Mouse (Mus musculus) heart, embryonic 12.5 days (tissue): ENCODE measurements around the gene Hcar1. TPM values are rescaled to one million over a fixed set of nuclear protein-coding genes. Genes with fewer than 3 reads are reported as not detected.
A peak's percentile ranks its signal among the peaks of the same experiment; 100 is the strongest.

Experiments
- ATAC-seq: fragments of 200-750 bp; cut with Nextera tagmentation; 2 replicates; pipeline ENCODE4 v1.8.0; 2017; ENCODE audit warnings: moderate TSS enrichment, moderate library complexity; ENCODE audit not compliant: insufficient number of reproducible peaks, low FRiP score
- H3K27ac ChIP-seq: fragments of 300-500 bp; sonication (generic); 2 replicates; pipeline ENCODE4 v1.5.1; 2016; ENCODE audit warnings: mild to moderate bottlenecking, moderate library complexity; ENCODE audit not compliant: poor library complexity, severe bottlenecking
- H3K27me3 ChIP-seq: fragments of 300-500 bp; sonication (generic); replicated peaks from 2 replicates; pipeline ENCODE4 v1.6.1; 2016; ENCODE audit warnings: mild to moderate bottlenecking, moderate library complexity
- H3K36me3 ChIP-seq: fragments of 300-500 bp; sonication (generic); 2 replicates; pipeline ENCODE4 v1.6.1; 2016; ENCODE audit warnings: mild to moderate bottlenecking, moderate library complexity
- H3K4me1 ChIP-seq: fragments of 300-500 bp; sonication (generic); replicated peaks from 2 replicates; pipeline ENCODE4 v1.6.1; 2016; ENCODE audit warnings: mild to moderate bottlenecking
- H3K4me2 ChIP-seq: fragments of 300-500 bp; sonication (generic); 2 replicates; pipeline ENCODE4 v1.6.1; 2016; ENCODE audit warnings: mild to moderate bottlenecking, moderate library complexity
- H3K4me3 ChIP-seq: fragments of 300-500 bp; sonication (generic); 2 replicates; pipeline ENCODE4 v1.5.1; 2016; ENCODE audit warnings: mild to moderate bottlenecking
- H3K9ac ChIP-seq: fragments of 300-500 bp; sonication (generic); 2 replicates; pipeline ENCODE4 v1.6.1; 2016; ENCODE audit warnings: mild to moderate bottlenecking, moderate library complexity
- H3K9me3 ChIP-seq: fragments of 300-500 bp; sonication (generic); replicated peaks from 2 replicates; pipeline ENCODE4 v1.6.1; 2016; ENCODE audit warnings: mild to moderate bottlenecking, moderate library complexity
- WGBS: fragments of 180-500 bp; shearing (Covaris S2); methylation state at CpG from one replicate; pipeline ENCODE4 v1.1.7; 2016; 5-methylcytosine and 5-hydroxymethylcytosine counted together
- polyA plus RNA-seq: library from polyadenylated mRNA; unstranded; fragments of >200 nt; fragmentation: Nextera tagmentation; extraction: Ambion mirVana; gene quantifications from 2 replicates; pipeline ENCODE4 v1.2.1, GENCODE M21; 2016

Gene Hcar1
- polyA plus RNA-seq, 1 experiment from 2014 or later = 0.11 TPM

GRCm38 (mm10) chr5:123891669-123892068 is 11.8 kb upstream of the Hcar1 start:
- no peak overlapping the region for H3K4me3 ChIP-seq
- WGBS = 41% methylated on average over 6 of the region's 6 CpGs
- H3K9ac ChIP-seq = no peak overlapping the region
- no peaks in the 10 kb centered on the region for H3K9me3 ChIP-seq
- no peak overlapping the region for H3K27ac ChIP-seq
- peaks cover 4% of the 10 kb centered on the region; the same call in 1 of the 2 replicates for H3K4me1 ChIP-seq
- no peaks in the 10 kb centered on the region for H3K27me3 ChIP-seq
- no peak for ATAC-seq
- H3K4me2 ChIP-seq = 0 out of 2 replicates have a peak overlapping the region, but pooled peaks have one; percentile 25
- no peaks in the 10 kb centered on the region for H3K36me3 ChIP-seq

GRCm38 (mm10) chr5:123890987-123891386 is 11.2 kb upstream of the Hcar1 start:
- Histone ChIP-seq H3K27ac (no peak overlapping the region), H3K4me2 (no peak overlapping the region), H3K27me3 (no peaks in the 10 kb centered on the region), H3K9me3 (no peaks in the 10 kb centered on the region), H3K36me3 (no peaks in the 10 kb centered on the region), H3K4me1 (peaks cover 4% of the 10 kb centered on the region; the same call in 1 of the 2 replicates), H3K9ac (no peak overlapping the region), H3K4me3 (no peak overlapping the region)
- WGBS = 78% methylated on average over 5 of the region's 5 CpGs
- no peak for ATAC-seq

GRCm38 (mm10) chr5:123890312-123890711 is 10.5 kb upstream of the Hcar1 start:
- Histone ChIP-seq H3K4me2 (no peak overlapping the region), H3K9ac (no peak overlapping the region), H3K4me1 (peaks cover 4% of the 10 kb centered on the region; the same call in 1 of the 2 replicates), H3K4me3 (no peak overlapping the region), H3K27me3 (no peaks in the 10 kb centered on the region), H3K27ac (no peak overlapping the region), H3K36me3 (no peaks in the 10 kb centered on the region), H3K9me3 (no peaks in the 10 kb centered on the region)
- no peak for ATAC-seq
- WGBS = 73% methylated on average over 2 of the region's 2 CpGs

DNA sequence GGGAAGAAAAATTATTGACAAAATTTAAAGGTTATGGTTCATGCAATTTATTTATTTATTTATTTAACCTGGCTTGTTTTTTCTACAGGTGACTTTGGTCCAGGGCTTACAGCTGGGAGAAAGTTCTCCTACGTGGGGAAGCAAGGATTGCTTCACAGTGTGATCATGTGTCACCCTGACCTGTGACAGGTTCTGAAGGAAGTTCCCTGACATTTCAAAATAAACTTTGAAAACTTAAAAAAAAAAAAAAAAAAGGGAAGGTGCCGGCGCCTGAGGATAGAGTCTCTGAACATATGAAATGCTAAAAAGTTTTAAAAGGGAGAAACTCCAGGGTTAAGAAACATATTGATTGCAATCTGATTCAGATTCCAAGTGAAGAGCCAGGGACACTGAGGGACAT is 6.5 kb upstream of the Hcar1 start:
- Histone ChIP-seq H3K36me3 (no peaks in the 10 kb centered on the region), H3K4me2 (no peak overlapping the region), H3K27ac (no peak overlapping the region), H3K9ac (no peak overlapping the region), H3K27me3 (0 out of 2 replicates have a peak, but pooled peaks cover 3% of the 10 kb centered on the region), H3K4me3 (no peak overlapping the region), H3K9me3 (no peaks in the 10 kb centered on the region), H3K4me1 (no peaks in the 10 kb centered on the region)
- WGBS = 72% methylated on average over 3 of the region's 3 CpGs
- ATAC-seq = no peak

GRCm38 (mm10) chr5:123884332-123884731 is 4.5 kb upstream of the Hcar1 start:
- 67% methylated on average over 10 of the region's 10 CpGs for whole genome bisulfite sequencing
- no peak overlapping the region for H3K27ac ChIP-seq

GRCm38 (mm10) chr5:123883891-123884290 is 4.1 kb upstream of the Hcar1 start:
- Histone ChIP-seq H3K4me3 (no peak overlapping the region), H3K9ac (no peak overlapping the region), H3K27me3 (0 out of 2 replicates have a peak, but pooled peaks cover 3% of the 10 kb centered on the region), H3K9me3 (no peaks in the 10 kb centered on the region), H3K36me3 (no peaks in the 10 kb centered on the region), H3K27ac (no peak overlapping the region), H3K4me1 (peaks cover 9% of the 10 kb centered on the region), H3K4me2 (no peak overlapping the region)
- 74% methylated on average over 7 of the region's 7 CpGs for WGBS
- ATAC-seq = no peak

More at GRCm38 (mm10) chr5:123884332-123884731, 4.5 kb upstream of the Hcar1 start:
- Histone ChIP-seq H3K9ac (no peak overlapping the region), H3K4me1 (peaks cover 9% of the 10 kb centered on the region), H3K4me3 (no peak overlapping the region), H3K27me3 (0 out of 2 replicates have a peak, but pooled peaks cover 3% of the 10 kb centered on the region), H3K9me3 (no peaks in the 10 kb centered on the region), H3K36me3 (no peaks in the 10 kb centered on the region), H3K4me2 (no peak overlapping the region)
- no peak for ATAC-seq

DNA sequence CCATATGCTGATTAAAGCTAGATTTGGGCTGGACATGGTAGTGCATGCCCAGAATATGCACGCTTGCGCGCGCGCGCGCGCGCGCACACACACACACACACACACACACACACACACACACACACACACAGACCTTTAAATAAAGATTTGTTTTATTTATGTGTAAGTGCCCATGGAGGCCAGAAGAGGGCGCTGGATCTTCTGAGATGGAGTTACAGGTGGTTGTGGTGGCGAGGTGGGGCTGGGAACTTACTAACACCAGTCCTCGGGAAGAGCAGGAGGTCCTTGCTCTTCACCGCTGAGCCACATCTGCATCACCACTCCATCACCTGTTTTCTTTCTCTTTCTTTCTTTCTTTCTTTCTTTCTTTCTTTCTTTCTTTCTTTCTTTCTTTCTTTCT is 958 bp upstream of the Hcar1 start:
- 73% methylated on average over 14 of the region's 14 CpGs for WGBS
- Histone ChIP-seq H3K9me3 (no peaks in the 10 kb centered on the region), H3K4me1 (peaks cover 9% of the 10 kb centered on the region), H3K36me3 (no peaks in the 10 kb centered on the region), H3K27ac (no peak overlapping the region), H3K27me3 (peaks cover 8% of the 10 kb centered on the region; the same call in 1 of the 2 replicates), H3K4me2 (no peak overlapping the region), H3K9ac (no peak overlapping the region), H3K4me3 (no peak overlapping the region)
- no peak for ATAC-seq

- WGBS = 61% methylated on average over 14 of the region's 14 CpGs
- Histone ChIP-seq H3K4me3 (no peak overlapping the region), H3K27me3 (peaks cover 8% of the 10 kb centered on the region; the same call in 1 of the 2 replicates), H3K9ac (no peak overlapping the region), H3K36me3 (no peaks in the 10 kb centered on the region), H3K4me1 (peaks cover 9% of the 10 kb centered on the region), H3K9me3 (no peaks in the 10 kb centered on the region), H3K27ac (no peak overlapping the region), H3K4me2 (no peak overlapping the region)
- no peak for ATAC-seq
Measured at GRCm38 (mm10) chr5:123878056-123878455, 1.8 kb downstream of the Hcar1 start.

DNA sequence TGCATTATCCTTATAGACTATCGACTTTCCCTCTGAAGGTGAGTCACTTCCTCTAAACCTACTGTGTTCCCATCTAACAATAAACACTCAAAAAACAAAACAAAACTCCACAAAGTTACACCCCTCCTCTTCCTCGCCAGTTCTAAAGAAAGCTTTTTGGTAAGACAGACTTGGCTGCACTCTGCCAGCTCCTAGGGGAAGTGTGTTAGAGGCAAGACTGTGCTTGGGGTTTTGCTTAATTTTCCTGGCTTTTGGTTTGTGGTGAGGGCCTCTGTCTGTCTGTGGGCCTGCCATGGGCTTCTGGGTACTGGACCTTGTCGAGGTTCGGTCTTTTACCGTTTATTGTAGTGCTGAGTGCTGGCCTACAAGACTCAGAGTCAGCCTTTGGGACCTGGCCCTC is 5.6 kb downstream of the Hcar1 start:
- Histone ChIP-seq H3K4me3 (no peak overlapping the region), H3K4me1 (no peaks in the 10 kb centered on the region), H3K9ac (no peak overlapping the region), H3K9me3 (no peaks in the 10 kb centered on the region), H3K4me2 (no peak overlapping the region), H3K27me3 (peaks cover 5% of the 10 kb centered on the region; the same call in 1 of the 2 replicates), H3K36me3 (no peaks in the 10 kb centered on the region), H3K27ac (no peak overlapping the region)
- WGBS = 79% methylated on average over 5 of the region's 5 CpGs
- ATAC-seq = no peak

DNA sequence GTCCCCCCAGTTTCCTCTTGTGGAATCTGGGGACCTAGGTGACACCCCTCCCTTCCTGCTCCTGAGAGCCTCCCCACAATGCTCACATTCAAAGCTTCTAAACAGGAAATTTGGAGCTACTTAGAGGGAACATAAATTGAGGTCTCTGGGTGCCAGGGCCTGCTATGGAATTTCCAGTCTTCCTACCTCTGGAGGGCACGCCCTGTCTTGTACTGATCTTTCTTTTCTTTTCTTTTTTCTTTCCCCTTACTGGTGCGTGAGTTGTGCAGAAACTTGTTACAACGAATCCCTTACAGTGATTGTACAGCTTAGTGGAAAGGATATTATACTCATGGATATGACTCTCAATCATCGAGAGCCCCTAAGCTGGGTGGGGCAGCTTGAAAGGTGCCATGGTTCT is 10.2 kb downstream of the Hcar1 start:
- H3K27ac ChIP-seq = no peak overlapping the region
- H3K27me3 ChIP-seq = no peaks in the 10 kb centered on the region
- WGBS = 78% methylated on average over 4 of the region's 4 CpGs
- no peaks in the 10 kb centered on the region for H3K36me3 ChIP-seq
- H3K9ac ChIP-seq = no peak overlapping the region
- ATAC-seq = no peak
- no peaks in the 10 kb centered on the region for H3K9me3 ChIP-seq
- H3K4me1 ChIP-seq = no peaks in the 10 kb centered on the region
- no peak overlapping the region for H3K4me2 ChIP-seq
- H3K4me3 ChIP-seq = no peak overlapping the region

DNA sequence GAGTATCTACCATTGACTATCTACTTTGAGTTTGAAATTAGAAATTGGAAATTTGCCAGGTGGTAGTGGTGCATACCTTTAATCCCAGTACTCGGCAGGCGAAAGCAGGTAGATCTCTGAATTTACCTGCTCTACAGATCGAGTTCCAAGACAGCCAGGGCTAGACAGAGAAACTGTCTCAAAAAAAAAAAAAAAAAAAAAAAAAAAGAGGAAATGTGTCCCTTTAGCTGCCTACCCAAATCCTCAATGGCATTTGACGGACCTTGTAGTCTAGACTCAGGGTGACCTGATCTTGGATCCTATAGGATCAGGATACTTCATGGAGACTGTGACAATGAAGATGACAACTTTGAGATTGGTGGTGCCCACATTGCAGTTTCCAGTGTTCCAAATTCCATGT is 13.4 kb downstream of the Hcar1 start:
- Histone ChIP-seq H3K4me2 (no peak overlapping the region), H3K36me3 (no peaks in the 10 kb centered on the region), H3K4me3 (no peak overlapping the region), H3K27me3 (no peaks in the 10 kb centered on the region), H3K27ac (no peak overlapping the region), H3K4me1 (no peaks in the 10 kb centered on the region), H3K9ac (no peak overlapping the region), H3K9me3 (no peaks in the 10 kb centered on the region)
- no peak for ATAC-seq
- WGBS = 81% methylated on average over 4 of the region's 4 CpGs

DNA sequence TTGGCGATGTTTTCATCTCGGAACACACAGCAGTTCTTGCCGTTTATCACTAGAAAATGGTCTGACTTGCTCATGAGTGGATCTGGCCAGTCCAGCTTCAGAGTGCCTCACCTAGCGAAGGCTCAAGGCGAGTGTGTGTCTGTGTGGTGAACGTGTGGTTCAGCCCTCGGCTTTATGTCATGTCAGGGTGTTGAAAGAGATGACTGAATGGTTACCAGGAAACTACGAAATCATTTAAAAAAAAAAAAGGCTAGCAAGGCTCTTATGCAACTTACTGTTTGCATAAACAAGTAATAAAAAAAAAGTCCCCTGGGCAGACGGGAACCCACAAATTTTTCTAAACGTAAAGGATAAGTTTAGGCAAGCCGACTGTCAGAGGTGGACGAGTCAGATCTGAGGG is 14.5 kb downstream of the Hcar1 start, which contains the start of gene Hcar2:
Hcar2 (minus strand) TSS at position 135 of the 400 bp plus-strand sequence.
- Histone ChIP-seq H3K4me1 (no peaks in the 10 kb centered on the region), H3K4me2 (no peak within 1 kb of the TSS), H3K4me3 (no peak within 1 kb of the TSS), H3K27ac (no peak within 1 kb of the TSS), H3K9me3 (no peaks in the 10 kb centered on the region), H3K27me3 (no peaks in the 10 kb centered on the region), H3K36me3 (no peaks in the 10 kb centered on the region), H3K9ac (no peak within 1 kb of the TSS)
- no peak for ATAC-seq
- 76% methylated on average over 12 of the region's 12 CpGs for WGBS
